Mouse (Mus musculus) MEL (cell line): ENCODE measurements at regions not wholly inside any gene's neighbourhood (a gene's known extent, or its start where the extent isn't known, plus 50 kb on each side); places are given as distances from the start of the nearest gene placed in this dataset.
"Not testable (repeated sequence)": the region's sequence is repeated elsewhere in the genome, so short reads cannot be mapped to it uniquely, and the experiment has no call there.

Experiments used
- DNase-seq: peaks from one replicate; pipeline ENCODE4 v3.0.0; 2011; ENCODE audit warnings: low read depth, low spot score
- H3K27ac ChIP-seq: 2 replicates; pipeline ENCODE4 v1.5.1; 2012; ENCODE audit warnings: low read depth, mild to moderate bottlenecking, control low read depth, low read length, moderate library complexity; ENCODE audit not compliant: control insufficient read depth
- H3K27me3 ChIP-seq, 2 experiments: fragments of 150-350 bp in 1 of 2; sonication (generic) in 1 of 2; 2 replicates each; pipeline ENCODE4 v1.6.1; 2012; ENCODE audit warnings: low read length in 2 of 2, mild to moderate bottlenecking in 2 of 2, improper control_type of control experiment in 1 of 2, moderate library complexity in 1 of 2; ENCODE audit not compliant: insufficient read depth in 2 of 2, control insufficient read depth in 1 of 2
- H3K36me3 ChIP-seq, 2 experiments: 2 replicates each; pipeline ENCODE4 v1.6.1; 2012 to 2014; ENCODE audit warnings: low read length in 2 of 2, improper control_type of control experiment in 1 of 2, inconsistent platforms in 1 of 2, mild to moderate bottlenecking in 1 of 2; ENCODE audit not compliant: insufficient read depth in 2 of 2, control insufficient read depth in 1 of 2
- H3K4me1 ChIP-seq, 2 experiments: fragments of 150-350 bp in 1 of 2; sonication (generic) in 1 of 2; 2 replicates each; pipeline ENCODE4 v1.6.1; 2012; ENCODE audit warnings: low read length in 2 of 2, improper control_type of control experiment in 1 of 2, mild to moderate bottlenecking in 1 of 2; ENCODE audit not compliant: insufficient read depth in 2 of 2, control insufficient read depth in 1 of 2
- H3K4me3 ChIP-seq, 2 experiments: fragments of 150-350 bp in 1 of 2; sonication (generic) in 1 of 2; 2 replicates each; pipeline ENCODE4 v1.5.1; 2012; ENCODE audit warnings: low read depth in 2 of 2, low read length in 2 of 2, mild to moderate bottlenecking in 2 of 2, moderate library complexity in 2 of 2, control low read depth in 1 of 2, improper control_type of control experiment in 1 of 2; ENCODE audit not compliant: control insufficient read depth in 1 of 2, insufficient read depth in 1 of 2
- H3K79me2 ChIP-seq: 2 replicates; pipeline ENCODE4 v1.6.1; 2012; ENCODE audit warnings: mild to moderate bottlenecking, low read length, moderate library complexity; ENCODE audit not compliant: control insufficient read depth, poor library complexity, insufficient read depth
- H3K9ac ChIP-seq: 2 replicates; pipeline ENCODE4 v1.6.1; 2012; ENCODE audit warnings: low read depth, mild to moderate bottlenecking, control low read depth, low read length, moderate library complexity; ENCODE audit not compliant: control insufficient read depth, poor library complexity, severe bottlenecking
- H3K9me3 ChIP-seq: fragments of 150-350 bp; sonication (generic); replicated peaks from 2 replicates; pipeline ENCODE4 v1.6.1; 2012; ENCODE audit warnings: mild to moderate bottlenecking, low read length, improper control_type of control experiment, moderate library complexity; ENCODE audit not compliant: insufficient read depth
- CHD1 ChIP-seq: IDR thresholded peaks from 2 replicates; pipeline ENCODE4 v1.6.1; 2012; ENCODE audit warnings: low read depth, mild to moderate bottlenecking, inconsistent platforms, low read length, improper control_type of control experiment
- EP300 ChIP-seq, 2 experiments: IDR thresholded peaks; 2 replicates each; pipeline ENCODE4 v1.6.1; 2011; ENCODE audit warnings: improper control_type of control experiment in 2 of 2, low read length in 2 of 2, low read depth in 1 of 2, mild to moderate bottlenecking in 1 of 2
- ETS1 ChIP-seq: IDR thresholded peaks from 2 replicates; pipeline ENCODE4 v1.6.1; 2012; ENCODE audit warnings: low read depth, mild to moderate bottlenecking, inconsistent platforms, low read length, improper control_type of control experiment, moderate library complexity
- GATA1 ChIP-seq: IDR thresholded peaks from 2 replicates; pipeline ENCODE4 v1.6.1; 2011; ENCODE audit warnings: low read depth, low read length, improper control_type of control experiment
- HCFC1 ChIP-seq: IDR thresholded peaks from 2 replicates; pipeline ENCODE4 v1.6.1; 2012; ENCODE audit warnings: low read depth, mild to moderate bottlenecking, inconsistent platforms, low read length, improper control_type of control experiment, moderate library complexity
- MAX ChIP-seq: IDR thresholded peaks from 2 replicates; pipeline ENCODE4 v1.6.1; 2011; ENCODE audit warnings: low read length, improper control_type of control experiment
- MEF2A ChIP-seq: IDR thresholded peaks from 2 replicates; pipeline ENCODE4 v1.6.1; 2014; ENCODE audit warnings: low read depth, mild to moderate bottlenecking, inconsistent platforms, low read length, improper control_type of control experiment; ENCODE audit not compliant: poor library complexity, insufficient replicate concordance, severe bottlenecking; ENCODE audit errors: extremely low read depth
- MXI1 ChIP-seq: IDR thresholded peaks from 2 replicates; pipeline ENCODE4 v1.6.1; 2011; ENCODE audit warnings: mild to moderate bottlenecking, low read depth, low read length, improper control_type of control experiment
- NELFE ChIP-seq: IDR thresholded peaks from 2 replicates; pipeline ENCODE4 v1.6.1; 2011; ENCODE audit warnings: low read depth, low read length, improper control_type of control experiment
- SMC3 ChIP-seq: IDR thresholded peaks from 2 replicates; pipeline ENCODE4 v1.6.1; 2011; ENCODE audit warnings: low read depth, low read length, improper control_type of control experiment
- ZKSCAN1 ChIP-seq: IDR thresholded peaks from 2 replicates; pipeline ENCODE4 v1.6.1; 2012; ENCODE audit warnings: low read depth, mild to moderate bottlenecking, inconsistent platforms, low read length, improper control_type of control experiment, moderate library complexity
- ZMIZ1 ChIP-seq: IDR thresholded peaks from 2 replicates; pipeline ENCODE4 v1.6.1; 2012; ENCODE audit warnings: low read depth, mild to moderate bottlenecking, inconsistent platforms, low read length, improper control_type of control experiment, moderate library complexity

DNA sequence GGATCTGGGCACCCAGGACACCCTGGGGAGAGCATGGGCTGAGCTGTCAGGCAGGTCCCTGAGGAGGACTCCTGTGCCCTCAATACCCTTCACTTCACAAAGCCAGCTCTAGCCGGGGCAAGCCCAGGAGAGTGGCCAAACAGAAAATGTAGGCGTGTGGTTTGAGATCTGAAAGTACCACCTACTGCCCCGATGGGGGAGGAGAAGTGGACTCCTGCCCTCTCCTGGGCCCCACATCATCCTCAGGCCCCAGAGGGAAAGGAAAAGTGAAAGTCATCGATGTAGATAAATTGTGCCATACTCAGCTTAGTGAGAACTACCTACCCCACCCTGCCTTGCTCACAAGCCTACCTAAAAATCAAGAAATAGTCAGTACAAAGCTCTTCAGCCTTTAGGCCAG is 69.7 kb downstream of the Vcpkmt start:
- no peak overlapping the region for H3K27ac ChIP-seq
- H3K4me3 ChIP-seq: no peak overlapping the region
- peaks cover 0 to 9% of the 10 kb centered on the region in 2 experiments; a peak in 2 of 4 replicates for H3K36me3 ChIP-seq
- H3K9ac ChIP-seq: no peak overlapping the region
- peaks cover 8 to 20% of the 10 kb centered on the region in 2 experiments; a peak in 3 of 4 replicates for H3K4me1 ChIP-seq
- DNase-seq: no peak
- no peaks in the 10 kb centered on the region for H3K9me3 ChIP-seq
- TF ChIP-seq MEF2A (no peak), EP300 (IDR thresholded peaks at IDR 0.05; ENCODE audit: low read depth in 1 of 2, low read length in 2 of 2) (no peak), CHD1 (no peak), MAX (no peak), ZKSCAN1 (no peak), ZMIZ1 (no peak)
- no peaks in the 10 kb centered on the region for H3K79me2 ChIP-seq
- no peaks in the 10 kb centered on the region for H3K27me3 ChIP-seq

DNA sequence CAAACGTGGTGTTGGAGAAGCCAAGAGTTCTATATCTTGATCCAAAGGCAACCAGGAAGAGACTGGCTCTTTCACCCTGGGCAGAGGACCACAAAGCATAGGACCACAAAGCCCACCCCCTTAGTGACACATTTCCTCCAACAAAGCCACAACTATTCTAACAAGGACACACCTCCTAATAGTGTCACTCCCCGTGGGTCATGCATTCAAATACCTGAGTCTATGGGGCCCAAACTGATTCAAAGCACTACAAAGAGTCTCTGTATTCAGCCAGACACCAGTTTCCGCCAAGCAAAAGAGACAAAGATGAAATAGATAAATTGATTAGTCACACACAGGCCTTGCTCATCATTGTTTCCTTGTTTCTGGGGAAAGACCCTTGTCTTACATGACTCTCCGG is 72.1 kb downstream of the Vcpkmt start:
- Histone ChIP-seq H3K9ac (no peak overlapping the region), H3K79me2 (no peaks in the 10 kb centered on the region), H3K9me3 (no peaks in the 10 kb centered on the region), H3K36me3 (peaks cover 0 to 9% of the 10 kb centered on the region in 2 experiments; a peak in 2 of 4 replicates), H3K4me3 (no peak overlapping the region), H3K27me3 (no peaks in the 10 kb centered on the region), H3K4me1 (peaks cover 8% of the 10 kb centered on the region in 2 experiments; a peak in 3 of 4 replicates), H3K27ac (no peak overlapping the region)
- TF ChIP-seq ETS1 (no peak), HCFC1 (no peak), SMC3 (no peak), NELFE (no peak)
- DNase-seq: no peak

DNA sequence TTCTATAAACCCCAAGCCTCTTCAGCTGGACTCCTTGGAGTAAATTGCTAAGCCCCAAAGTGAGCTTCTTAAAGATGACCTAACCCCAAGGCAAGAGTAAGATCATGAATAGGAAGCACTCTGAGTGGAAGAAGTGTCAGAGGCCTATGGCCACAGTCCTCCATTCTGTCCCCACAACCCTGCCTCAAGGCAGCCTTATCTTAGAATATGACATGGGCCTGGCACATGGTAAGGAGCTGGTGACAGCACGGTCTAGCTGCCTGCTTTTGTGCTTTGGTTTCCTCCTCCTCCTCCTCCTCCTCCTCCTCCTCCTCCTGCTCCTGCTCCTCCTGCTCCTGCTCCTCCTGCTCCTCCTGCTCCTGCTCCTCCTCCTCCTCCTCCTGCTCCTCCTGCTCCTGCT is 73.6 kb downstream of the Vcpkmt start:
- H3K36me3 ChIP-seq, H3K9me3 ChIP-seq, H3K79me2 ChIP-seq, H3K27ac ChIP-seq, H3K27me3 ChIP-seq, H3K4me1 ChIP-seq, H3K4me3 ChIP-seq, H3K9ac ChIP-seq: not testable (repeated sequence)
- peak; percentile 31 for DNase-seq
- TF ChIP-seq MAX (peak; percentile 57; the same call in 1 of the 2 replicates), MXI1 (0 out of 2 replicates have a peak, but pooled peaks have one; percentile 24), GATA1 (peak; percentile 3; the same call in 1 of the 2 replicates)
